Comparison of ENCODE assay signal across 8 mouse cellular contexts in the genomic region with DNA sequence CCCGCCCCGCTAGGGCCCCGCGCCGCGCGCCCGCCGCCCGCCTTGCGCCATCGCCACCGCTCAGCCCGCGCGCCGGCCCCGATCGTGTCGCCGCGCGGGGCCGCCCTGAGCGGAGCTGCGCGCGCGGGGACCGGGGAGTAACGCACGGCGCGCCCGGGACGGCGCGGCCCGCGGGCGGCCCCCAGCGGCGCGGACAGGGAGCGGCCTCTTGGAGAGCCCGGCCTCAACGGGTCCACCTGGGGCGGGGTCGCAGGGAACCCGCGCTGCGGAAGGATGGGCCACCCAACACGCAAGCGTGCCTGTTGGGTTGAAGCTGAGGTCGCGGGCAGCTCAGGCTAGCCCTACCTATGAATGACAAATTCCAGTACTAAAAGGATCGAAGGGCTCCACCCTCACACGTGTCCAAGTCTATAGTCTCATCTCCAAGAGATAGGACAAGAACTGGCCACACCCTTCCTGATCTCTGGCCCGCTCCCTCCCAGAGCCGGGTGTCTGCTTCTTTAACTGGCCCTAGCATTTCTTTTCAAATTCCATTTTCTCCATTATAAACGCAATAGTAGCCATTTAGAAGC. TPM values are rescaled to one million over a fixed set of nuclear protein-coding genes. Genes with fewer than 3 reads are reported as not detected.
DNase-seq lines count a peak whose midpoint lies in the region; ATAC-seq lines count a peak whose summit lies in the region.

Gene Adap1, minus strand, starts transcription at position 228 of the 572 bp plus-strand sequence.

- no peak for ATAC-seq in erythroblast, adult 5-6 weeks (replicated peaks; ENCODE audit: low FRiP score, poor library complexity, severe bottlenecking)
- peak; percentile 85 for ATAC-seq in intestine, embryonic 16.5 days
- ATAC-seq in limb, embryonic 11.5 days (ENCODE audit: insufficient number of reproducible peaks, low FRiP score, low TSS enrichment, low read depth), result peak; percentile 51
- peak; percentile 90 for ATAC-seq in midbrain, embryonic 13.5 days

- H3K9ac ChIP-seq in intestine, embryonic 16.5 days (ENCODE audit: low read depth, low read length), result peak within 1 kb of the TSS; percentile 89
- peak within 1 kb of the TSS; percentile 49; the same call in 1 of the 2 replicates for H3K9ac ChIP-seq in limb, embryonic 11.5 days (ENCODE audit: low read length)
- peak within 1 kb of the TSS; percentile 82 for H3K9ac ChIP-seq in midbrain, embryonic 13.5 days (replicated peaks)

- intact Hi-C loops in gastrocnemius, postnatal 14 days (cut with DNase I; ENCODE audit: low total_unique reads), result loop anchor here (2.0 kb wide), 1 partner anchor 43 kb away; no protein-coding TSS in a partner anchor

- 2% methylated on average over 50 of the region's 61 CpGs for WGBS in intestine, embryonic 16.5 days
- WGBS in limb, embryonic 11.5 days, result 3% methylated on average over 61 of the region's 61 CpGs
- WGBS in midbrain, embryonic 13.5 days, result 3% methylated on average over 57 of the region's 61 CpGs

- no peaks in the 10 kb centered on the region for H3K9me3 ChIP-seq in erythroblast, embryonic 14.5 days (ENCODE audit: control insufficient read depth, low read length)
- H3K9me3 ChIP-seq in intestine, embryonic 16.5 days (ENCODE audit: control insufficient read depth, low read length), result no peaks in the 10 kb centered on the region
- no peaks in the 10 kb centered on the region for H3K9me3 ChIP-seq in limb, embryonic 11.5 days (ENCODE audit: control insufficient read depth, low read length)
- H3K9me3 ChIP-seq in midbrain, embryonic 13.5 days, result no peaks in the 10 kb centered on the region

- peak within 1 kb of the TSS; percentile 70; the same call in 1 of the 2 replicates for H3K27ac ChIP-seq in intestine, embryonic 16.5 days (ENCODE audit: low read length)
- no peak within 1 kb of the TSS for H3K27ac ChIP-seq in limb, embryonic 11.5 days (replicated peaks; ENCODE audit: low read depth, low read length)
- peak within 1 kb of the TSS; percentile 39 for H3K27ac ChIP-seq in midbrain, embryonic 13.5 days

- H3K4me1 ChIP-seq in erythroblast, embryonic 14.5 days (ENCODE audit: control insufficient read depth), result peaks cover 19% of the 10 kb centered on the region
- peaks cover 21% of the 10 kb centered on the region for H3K4me1 ChIP-seq in intestine, embryonic 16.5 days (ENCODE audit: control insufficient read depth, insufficient read depth, low read length)
- H3K4me1 ChIP-seq in limb, embryonic 11.5 days (ENCODE audit: control insufficient read depth, insufficient read depth, low read length), result peaks cover 6% of the 10 kb centered on the region; the same call in 1 of the 2 replicates
- peaks cover 19% of the 10 kb centered on the region for H3K4me1 ChIP-seq in midbrain, embryonic 13.5 days (replicated peaks)

- H3K4me2 ChIP-seq in intestine, embryonic 16.5 days (ENCODE audit: low read depth, low read length), result peak within 1 kb of the TSS; percentile 89
- peak within 1 kb of the TSS; percentile 97 for H3K4me2 ChIP-seq in limb, embryonic 11.5 days (ENCODE audit: low read depth, severe bottlenecking)
- H3K4me2 ChIP-seq in midbrain, embryonic 13.5 days (replicated peaks), result peak within 1 kb of the TSS; percentile 91

- H3K27me3 ChIP-seq in erythroblast, embryonic 14.5 days (ENCODE audit: control insufficient read depth), result peaks cover 27% of the 10 kb centered on the region
- peaks cover 17% of the 10 kb centered on the region; the same call in 1 of the 2 replicates for H3K27me3 ChIP-seq in intestine, embryonic 16.5 days (replicated peaks; ENCODE audit: control insufficient read depth, insufficient read depth, low read length)
- peaks cover 38% of the 10 kb centered on the region for H3K27me3 ChIP-seq in limb, embryonic 11.5 days (ENCODE audit: control insufficient read depth, insufficient read depth, low read length)
- peaks cover 54% of the 10 kb centered on the region for H3K27me3 ChIP-seq in midbrain, embryonic 13.5 days

- H3K36me3 ChIP-seq in erythroblast, embryonic 14.5 days (ENCODE audit: control insufficient read depth), result no peaks in the 10 kb centered on the region
- no peaks in the 10 kb centered on the region for H3K36me3 ChIP-seq in intestine, embryonic 16.5 days (ENCODE audit: control insufficient read depth, insufficient read depth, low read length)
- H3K36me3 ChIP-seq in limb, embryonic 11.5 days (ENCODE audit: control insufficient read depth, insufficient read depth, low read length), result no peaks in the 10 kb centered on the region
- H3K36me3 ChIP-seq in midbrain, embryonic 13.5 days, result no peaks in the 10 kb centered on the region

- DNase-seq in cerebellum, adult 9-11 months, result peak; percentile 80
- DNase-seq in gastrocnemius, postnatal 14 days, result peak; percentile 59
- peak; percentile 56 for DNase-seq in limb, embryonic 11.5 days (ENCODE audit: low spot score)
- peak; percentile 60 to 62 for DNase-seq in spleen, postnatal 36 days (ENCODE audit: low spot score in 2 of 2)

- H3K4me3 ChIP-seq in erythroblast, embryonic 14.5 days (replicated peaks), result peak within 1 kb of the TSS; percentile 60
- peak within 1 kb of the TSS; percentile 77 for H3K4me3 ChIP-seq in intestine, embryonic 16.5 days (ENCODE audit: low read length)
- H3K4me3 ChIP-seq in limb, embryonic 11.5 days (ENCODE audit: low read depth, low read length), result peak within 1 kb of the TSS; percentile 44
- peak within 1 kb of the TSS; percentile 67 for H3K4me3 ChIP-seq in midbrain, embryonic 13.5 days (replicated peaks)

RNA-seq across cellular contexts. Expression of gene Adap1, which starts in this region (rescaled TPM):
- polyA plus RNA-seq in erythroblast, embryonic 14.5 days (2012), result 0.13 and 0.17 TPM in 2 replicates
- 8.3 and 11.9 TPM in 2 replicates for total RNA-seq in erythroblast, adult 5-6 weeks (2015; ENCODE audit: low replicate concordance)
- total RNA-seq in erythroblast, adult 5-6 weeks (2017; ENCODE audit: low replicate concordance), result 5.4 and 9.1 TPM in 2 replicates
- total RNA-seq in gastrocnemius, postnatal 14 days (2021), result 1 to 10 TPM in 1 of 2 experiments, under 1 TPM in 1; 0.78 to 2.0 TPM
- polyA plus RNA-seq in intestine, embryonic 16.5 days (2015; fragmentation: Nextera tagmentation; extraction: Ambion mirVana), result 5.3 and 6.3 TPM in 2 replicates
- 0.17 and 0.69 TPM in 2 replicates for polyA plus RNA-seq in limb, embryonic 11.5 days (2014; fragmentation: Nextera tagmentation; extraction: Ambion mirVana)
- polyA plus RNA-seq in midbrain, embryonic 13.5 days (2015; fragmentation: Nextera tagmentation; extraction: Ambion mirVana), result 13.8 and 14.5 TPM in 2 replicates

Comparison
In these comparisons a context has a peak if more than half of its experiments do, and no peak if none do; other contexts are left out.
1. Peak in DNase-seq, ATAC-seq, H3K4me3 ChIP-seq, H3K9ac ChIP-seq and H3K4me2 ChIP-seq in limb, embryonic 11.5 days; RNA of the gene not detected or under 1 TPM.